Mouse (Mus musculus) fibroblast of lung, adult 2 months (primary cell): ENCODE measurements around the gene Mettl22.

Experiments
- DNase-seq: peaks from one replicate; pipeline ENCODE4 v3.0.0-alpha.2; 2011; ENCODE audit warnings: low read depth

Mettl22 gene

GRCm38 (mm10) chr16:8512830-8513229 is 42.2 kb downstream of the Mettl22 start:
- no peak for DNase-seq

- peak; percentile 79 for DNase-seq
Observed at GRCm38 (mm10) chr16:8513236-8513906, 42.8 kb downstream of the Mettl22 start, which contains the start of gene Abat. Gene Abat (plus strand): TSS chr16:8513429.

DNA sequence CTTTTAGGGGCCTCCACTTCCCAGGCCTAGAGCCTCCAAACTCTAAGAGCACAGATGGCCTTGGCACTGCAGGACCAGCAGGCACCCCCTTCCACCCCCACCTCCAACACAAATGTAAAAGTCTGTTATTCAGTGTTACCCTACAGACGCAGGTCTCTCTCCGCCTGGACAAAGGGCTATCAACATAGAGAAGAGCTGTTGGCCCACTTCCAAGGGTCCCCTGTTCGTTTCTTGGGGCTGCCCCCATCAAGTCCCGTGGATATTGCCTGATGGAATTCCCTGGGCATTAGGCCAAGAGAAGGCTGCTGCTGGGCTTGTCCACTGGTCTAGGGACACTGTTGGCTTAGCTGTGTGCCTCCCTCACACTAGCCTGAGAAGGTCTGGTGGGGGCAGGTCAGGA is 43.6 kb downstream of the Mettl22 start:
- DNase-seq = no peak

GRCm38 (mm10) chr16:8520525-8520924 is 49.9 kb downstream of the Mettl22 start:
- DNase-seq = no peak

DNA sequence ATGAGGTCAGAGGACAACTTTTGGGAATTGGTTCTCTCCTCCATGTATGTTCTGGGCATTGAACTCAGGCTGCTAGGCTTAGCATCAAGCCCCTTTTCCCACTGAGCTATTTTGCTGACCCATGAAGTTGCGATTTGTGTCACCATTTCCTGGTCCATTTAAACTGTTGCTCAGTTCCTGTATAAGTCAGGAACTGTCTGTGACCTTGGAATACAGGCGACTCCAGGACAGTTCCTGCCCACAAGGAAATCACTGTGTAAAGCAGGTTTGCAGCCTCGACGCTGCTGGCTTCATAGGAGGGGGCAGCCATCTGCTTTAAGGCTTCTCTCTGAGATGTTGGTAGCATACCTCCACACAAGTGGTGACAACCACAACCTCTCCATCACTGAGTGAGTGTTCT is 50.7 kb downstream of the Mettl22 start:
- DNase-seq = no peak

DNA sequence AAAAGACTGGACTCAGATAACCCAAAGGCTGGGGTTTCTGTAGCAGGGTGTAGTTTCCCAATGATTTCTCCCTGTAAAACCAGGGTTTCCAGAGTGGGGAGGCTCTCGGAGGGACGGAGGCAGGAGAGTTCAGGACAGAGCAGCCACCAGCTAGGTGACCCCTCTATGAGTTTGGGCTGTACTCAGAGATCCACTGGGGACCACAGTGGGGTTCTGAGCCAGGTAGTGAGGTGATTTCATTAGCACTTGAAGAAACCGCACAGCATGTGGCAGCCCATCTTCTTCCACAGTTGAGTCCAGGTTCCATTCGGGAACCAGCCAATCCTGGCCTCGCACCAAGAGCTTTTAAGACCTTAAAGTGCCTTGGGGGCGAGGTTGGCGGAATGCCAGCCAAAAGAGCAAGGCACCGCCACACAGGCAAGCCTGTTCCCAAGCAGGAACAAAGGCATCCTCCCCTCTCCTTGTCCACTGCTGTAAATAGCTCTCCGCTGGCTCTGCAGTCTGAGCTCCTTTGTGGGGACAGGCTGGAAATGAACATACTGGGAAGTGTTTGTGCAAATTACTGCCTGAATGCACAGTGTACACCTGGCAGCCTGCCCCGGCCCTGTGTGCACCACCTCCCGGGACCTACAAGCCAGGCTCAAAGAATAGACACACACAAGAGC is 53.0 kb downstream of the Mettl22 start:
- DNase-seq = no peak

GRCm38 (mm10) chr16:8524163-8524847 is 53.7 kb downstream of the Mettl22 start:
- DNase-seq = no peak

GRCm38 (mm10) chr16:8525293-8525692 is 54.7 kb downstream of the Mettl22 start:
- no peak for DNase-seq

GRCm38 (mm10) chr16:8525877-8526276 is 55.3 kb downstream of the Mettl22 start:
- no peak for DNase-seq

DNA sequence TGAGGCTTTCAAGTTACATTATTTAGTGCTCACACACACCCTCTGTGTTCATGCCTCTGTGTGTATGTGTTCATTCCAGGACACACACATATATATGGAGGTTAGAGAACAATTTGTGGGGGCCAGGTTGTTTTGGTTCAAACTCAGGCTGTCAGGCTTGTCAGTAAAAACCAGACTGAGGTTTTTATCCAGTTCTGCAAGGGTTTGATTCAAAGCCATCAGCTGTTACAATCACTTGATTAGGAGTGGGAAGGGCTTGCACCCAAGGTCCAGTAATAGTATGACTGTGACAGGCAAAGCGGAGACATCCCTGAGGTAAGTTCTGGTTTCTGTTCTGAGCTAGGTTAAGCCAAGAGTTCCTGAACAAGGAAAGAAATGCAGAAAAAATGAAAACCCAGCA is 58.8 kb downstream of the Mettl22 start:
- no peak for DNase-seq

DNA sequence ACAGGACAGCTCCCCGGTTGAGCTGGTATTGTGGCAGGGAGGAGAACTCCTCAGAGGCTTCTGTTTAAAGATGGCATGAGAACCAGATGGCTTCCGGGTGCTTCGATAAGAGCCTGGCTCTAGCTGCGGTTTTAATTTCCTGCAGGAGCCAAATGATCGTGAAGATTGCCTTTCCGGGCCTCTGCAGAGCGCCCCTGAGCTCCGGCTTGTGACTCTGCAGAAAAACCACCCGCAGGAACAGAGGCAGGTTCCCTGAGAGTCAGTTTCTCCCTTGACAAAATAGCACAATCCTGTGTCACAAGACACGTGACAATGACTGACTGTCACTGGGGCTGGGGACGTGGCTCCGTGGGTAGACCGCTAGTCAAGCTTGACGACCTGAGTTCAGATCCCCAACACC is 59.4 kb downstream of the Mettl22 start:
- no peak for DNase-seq

DNA sequence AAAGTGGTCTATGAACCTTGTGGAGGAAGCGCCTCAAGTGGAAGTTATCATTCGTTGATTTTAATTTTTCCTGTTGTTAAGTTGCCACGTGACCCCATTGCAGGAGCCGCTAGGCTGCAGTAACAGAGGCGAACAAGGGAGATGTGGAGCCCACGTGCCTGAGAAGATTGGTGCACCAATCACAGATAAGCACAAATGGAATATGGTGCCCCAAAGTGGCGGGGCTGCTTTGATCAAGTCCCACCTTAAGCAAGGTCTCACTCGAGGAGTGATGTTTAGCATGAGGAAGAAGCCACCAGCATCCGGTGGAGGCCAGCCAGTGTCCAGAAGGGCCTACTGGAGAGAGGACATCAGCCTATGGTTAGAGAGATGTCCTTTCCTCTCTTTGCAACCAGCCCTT is 61.9 kb downstream of the Mettl22 start:
- no peak for DNase-seq

DNA sequence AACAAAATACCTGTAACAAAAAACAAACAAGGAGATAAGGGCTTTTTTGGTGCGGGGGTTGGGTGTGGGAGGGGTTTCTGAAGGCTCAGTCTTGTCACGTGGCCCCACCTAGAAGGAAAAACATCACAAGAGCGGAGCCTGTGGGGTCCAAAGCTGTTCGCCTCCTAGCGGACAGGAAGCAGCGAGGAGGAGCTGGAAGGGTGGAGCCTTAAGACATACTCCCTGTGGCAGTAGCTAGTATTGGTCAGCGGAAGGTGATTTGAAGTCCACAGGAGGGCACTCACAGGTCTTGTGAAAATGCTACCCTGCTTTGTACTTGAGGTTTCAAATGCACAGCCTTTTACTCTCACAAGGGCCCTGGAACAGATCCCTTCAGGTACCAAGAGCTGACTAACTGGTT is 62.3 kb downstream of the Mettl22 start:
- DNase-seq = no peak

GRCm38 (mm10) chr16:8533477-8533876 is 62.9 kb downstream of the Mettl22 start:
- no peak for DNase-seq

DNA sequence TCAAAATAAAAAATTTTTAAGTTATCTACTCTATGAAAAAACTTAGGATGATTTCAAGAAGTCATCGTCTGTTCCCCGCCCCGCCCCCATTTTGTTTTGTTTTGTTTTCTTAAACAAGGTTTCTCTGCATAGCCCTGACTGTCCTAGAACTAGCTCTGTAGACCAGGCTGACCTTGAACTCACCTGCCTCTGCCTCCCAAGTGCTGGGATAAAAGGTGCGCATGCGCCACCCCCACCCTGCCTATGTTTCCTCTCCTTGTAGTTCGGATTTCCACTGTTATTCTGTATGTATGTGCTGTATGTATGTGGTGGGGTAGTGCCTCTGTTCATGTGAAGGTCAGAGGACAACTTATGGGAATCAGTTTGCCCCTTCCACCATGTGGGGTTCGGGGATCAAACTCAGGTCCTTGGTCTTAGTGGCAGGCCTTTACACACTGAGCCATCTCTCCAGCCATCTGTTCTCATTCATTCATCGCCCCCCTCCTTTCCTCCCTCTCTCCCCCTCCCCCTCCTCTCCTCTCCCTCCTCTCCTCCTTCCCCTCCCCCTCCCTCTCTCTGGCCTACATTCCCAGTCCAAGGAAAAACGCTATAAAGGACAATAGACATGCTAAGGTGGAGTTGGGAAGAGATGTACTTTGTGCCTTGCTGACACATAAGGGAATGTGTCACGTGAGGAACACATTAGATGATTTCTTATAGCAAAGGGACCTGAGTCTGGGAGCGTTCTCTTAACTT is 64.0 kb downstream of the Mettl22 start:
- DNase-seq = no peak

DNA sequence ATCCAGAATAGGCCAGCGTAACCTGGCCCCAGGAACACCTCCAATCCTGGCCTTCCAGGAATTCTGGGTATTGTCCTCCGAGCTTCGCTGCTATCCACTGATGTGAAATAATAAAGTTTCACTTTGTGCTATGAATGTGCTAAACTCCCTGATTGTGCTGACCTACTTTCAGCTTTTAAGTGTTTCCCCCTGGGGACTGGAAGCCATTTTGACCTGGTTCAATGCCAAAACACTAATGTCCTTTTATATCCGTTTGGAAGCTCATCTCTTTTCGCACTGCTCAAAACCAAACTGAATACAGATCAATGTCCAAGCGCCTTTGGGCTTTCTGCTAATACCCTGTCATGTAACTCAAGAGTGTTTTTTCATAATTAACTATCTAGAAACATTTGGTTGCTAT is 64.8 kb downstream of the Mettl22 start:
- DNase-seq = no peak

DNA sequence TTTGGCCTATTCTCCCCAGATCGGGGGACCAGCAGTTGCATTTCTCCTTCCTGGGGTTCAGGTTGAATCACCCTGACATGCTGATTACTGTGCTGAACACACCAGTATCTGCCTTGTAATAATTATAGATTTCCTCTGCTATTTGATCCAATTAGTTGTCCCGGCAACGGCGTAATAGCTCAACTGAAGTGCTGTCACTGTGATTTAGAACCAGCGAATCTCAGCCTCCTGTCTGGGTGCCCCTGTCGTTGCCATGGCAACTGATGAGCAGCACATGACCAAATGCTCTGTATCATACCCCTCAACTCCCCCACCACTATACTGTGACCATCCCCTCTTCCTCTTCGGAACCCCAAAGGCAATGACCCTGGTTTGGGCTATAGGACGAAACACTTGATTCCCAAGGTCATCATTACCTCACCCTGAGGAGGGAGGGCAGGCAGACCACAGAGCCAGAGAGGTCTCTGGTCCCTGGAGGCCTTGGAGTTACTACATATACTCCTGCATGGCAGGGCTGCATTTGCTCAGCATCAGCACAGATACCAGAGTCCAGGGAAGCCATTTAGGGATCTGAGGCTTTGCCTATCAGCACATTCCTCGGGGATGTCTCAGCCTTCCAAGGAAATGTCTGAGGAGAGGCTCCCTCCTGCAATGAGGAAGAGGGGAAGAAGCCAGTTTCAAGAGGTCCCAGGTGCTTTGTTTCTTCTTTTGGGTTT is 68.7 kb downstream of the Mettl22 start:
- DNase-seq = no peak
